Mouse (Mus musculus): ENCODE measurements around the gene Gm5868. TPM values are rescaled to one million over a fixed set of nuclear protein-coding genes. Genes with fewer than 3 reads are reported as not detected.
"Not testable (repeated sequence)": the region's sequence is repeated elsewhere in the genome, so short reads cannot be mapped to it uniquely, and the experiment has no call there.

Gene Gm5868
- polyA plus RNA-seq, 1 experiment = not detected

- H3K4me3 ChIP-seq (ENCODE audit: extremely low read depth, insufficient read depth, insufficient read length) = no peak overlapping the region
- no peaks in the 10 kb centered on the region for H3K4me1 ChIP-seq (ENCODE audit: control insufficient read depth, insufficient read depth, insufficient read length)
- no peak for TF ChIP-seq CTCF (IDR thresholded peaks at IDR 0.05; ENCODE audit: extremely low read depth, insufficient read depth, insufficient read length, insufficient replicate concordance)
- TF ChIP-seq POLR2A (IDR thresholded peaks at IDR 0.05; ENCODE audit: low read depth, low read length) = no peak
- H3K36me3 ChIP-seq (ENCODE audit: control insufficient read depth, insufficient read depth, low read length) = no peaks in the 10 kb centered on the region
- H3K27me3 ChIP-seq (ENCODE audit: control insufficient read depth, insufficient read depth, low read length) = no peaks in the 10 kb centered on the region
- 89% methylated on average over 4 of the region's 4 CpGs for WGBS
- no peak overlapping the region for H3K27ac ChIP-seq (ENCODE audit: insufficient read depth, low read length)
- DNase-seq (ENCODE audit: low read depth in 1 of 2, low spot score in 2 of 2) = no peak
These were observed 15.8 kb upstream of the Gm5868 start for GRCm38 (mm10) chr5:72603138-72603537.

DNA sequence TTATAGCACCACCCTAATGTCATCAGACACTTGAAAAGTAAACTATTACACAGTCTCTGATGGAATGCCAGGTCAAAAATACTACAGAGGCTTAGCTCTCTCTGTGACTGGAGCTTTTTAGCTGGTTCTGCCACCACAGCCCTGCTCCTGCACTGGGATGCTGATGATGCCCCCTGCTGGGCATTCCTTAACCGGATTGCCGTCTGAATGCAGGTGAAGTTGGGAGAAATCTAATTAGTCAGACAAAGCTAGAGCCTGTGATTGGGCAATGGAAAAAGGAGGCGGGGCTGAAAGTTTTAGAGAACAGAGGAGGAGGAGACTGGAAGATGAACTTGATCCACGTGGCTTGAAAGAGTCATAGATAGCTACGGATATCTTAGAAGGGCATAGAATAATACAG lies 13.7 kb upstream of the Gm5868 start:
- Histone ChIP-seq H3K4me1 (ENCODE audit: control insufficient read depth, insufficient read depth, insufficient read length) (no peaks in the 10 kb centered on the region), H3K27me3 (ENCODE audit: control insufficient read depth, insufficient read depth, low read length) (no peaks in the 10 kb centered on the region), H3K27ac (ENCODE audit: insufficient read depth, low read length) (no peak overlapping the region), H3K36me3 (ENCODE audit: control insufficient read depth, insufficient read depth, low read length) (no peaks in the 10 kb centered on the region), H3K4me3 (ENCODE audit: extremely low read depth, insufficient read depth, insufficient read length) (no peak overlapping the region)
- TF ChIP-seq POLR2A (IDR thresholded peaks at IDR 0.05; ENCODE audit: low read depth, low read length) (no peak), CTCF (IDR thresholded peaks at IDR 0.05; ENCODE audit: extremely low read depth, insufficient read depth, insufficient read length, insufficient replicate concordance) (peak; percentile 26; the same call in 1 of the 2 replicates)
- peak in 1 of 2 experiments; percentile 28 for DNase-seq (ENCODE audit: low read depth in 1 of 2, low spot score in 2 of 2)
- WGBS = 14% methylated on average over 5 of the region's 5 CpGs

GRCm38 (mm10) chr5:72586667-72587191 lies 622 bp downstream of the Gm5868 start:
- not testable (repeated sequence) for H3K4me3 ChIP-seq (ENCODE audit: extremely low read depth, insufficient read depth, insufficient read length); H3K27me3 ChIP-seq (ENCODE audit: control insufficient read depth, insufficient read depth, low read length); H3K4me1 ChIP-seq (ENCODE audit: control insufficient read depth, insufficient read depth, insufficient read length); DNase-seq (ENCODE audit: low read depth in 1 of 2, low spot score in 2 of 2); H3K27ac ChIP-seq (ENCODE audit: insufficient read depth, low read length); H3K36me3 ChIP-seq (ENCODE audit: control insufficient read depth, insufficient read depth, low read length)
- 51% methylated on average over 25 of the region's 25 CpGs for WGBS

DNA sequence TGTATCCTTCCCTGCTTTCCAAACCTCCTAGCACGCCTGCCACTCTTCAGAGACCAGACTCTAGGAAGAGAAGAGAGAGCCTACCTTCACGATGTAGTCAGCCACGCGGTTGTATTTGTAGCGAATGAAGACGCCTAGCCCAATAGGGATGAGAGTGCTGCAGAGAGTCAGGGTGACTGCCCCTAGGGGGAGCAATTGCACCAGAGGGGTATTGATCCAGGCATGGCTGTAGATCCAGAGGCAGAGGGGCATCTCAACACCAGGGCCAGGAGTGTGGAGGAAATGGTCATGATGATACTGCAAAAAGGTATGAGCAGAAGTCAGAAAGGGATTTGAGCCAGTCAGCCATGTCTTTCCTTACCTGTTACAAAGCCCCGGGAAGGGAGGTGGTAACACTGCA lies 1.2 kb downstream of the Gm5868 start:
- WGBS = 50% methylated on average over 7 of the region's 7 CpGs
- not testable (repeated sequence) for H3K4me3 ChIP-seq (ENCODE audit: extremely low read depth, insufficient read depth, insufficient read length); DNase-seq (ENCODE audit: low read depth in 1 of 2, low spot score in 2 of 2); H3K27ac ChIP-seq (ENCODE audit: insufficient read depth, low read length); H3K36me3 ChIP-seq (ENCODE audit: control insufficient read depth, insufficient read depth, low read length); H3K27me3 ChIP-seq (ENCODE audit: control insufficient read depth, insufficient read depth, low read length); H3K4me1 ChIP-seq (ENCODE audit: control insufficient read depth, insufficient read depth, insufficient read length)

- H3K4me3 ChIP-seq (ENCODE audit: extremely low read depth, insufficient read depth, insufficient read length) = peak within 1 kb of the TSS; percentile 49; the same call in 1 of the 2 replicates
- not testable (repeated sequence) for DNase-seq (ENCODE audit: low read depth in 1 of 2, low spot score in 2 of 2); H3K27ac ChIP-seq (ENCODE audit: insufficient read depth, low read length); H3K36me3 ChIP-seq (ENCODE audit: control insufficient read depth, insufficient read depth, low read length); H3K4me1 ChIP-seq (ENCODE audit: control insufficient read depth, insufficient read depth, insufficient read length); H3K27me3 ChIP-seq (ENCODE audit: control insufficient read depth, insufficient read depth, low read length)
- 21% methylated on average over 19 of the region's 21 CpGs for WGBS
These were observed 6.4 kb downstream of the Gm5868 start, which contains the start of gene Zar1 for GRCm38 (mm10) chr5:72580970-72581332. TSS of gene Zar1 (minus strand) at chr5:72581254.

DNA sequence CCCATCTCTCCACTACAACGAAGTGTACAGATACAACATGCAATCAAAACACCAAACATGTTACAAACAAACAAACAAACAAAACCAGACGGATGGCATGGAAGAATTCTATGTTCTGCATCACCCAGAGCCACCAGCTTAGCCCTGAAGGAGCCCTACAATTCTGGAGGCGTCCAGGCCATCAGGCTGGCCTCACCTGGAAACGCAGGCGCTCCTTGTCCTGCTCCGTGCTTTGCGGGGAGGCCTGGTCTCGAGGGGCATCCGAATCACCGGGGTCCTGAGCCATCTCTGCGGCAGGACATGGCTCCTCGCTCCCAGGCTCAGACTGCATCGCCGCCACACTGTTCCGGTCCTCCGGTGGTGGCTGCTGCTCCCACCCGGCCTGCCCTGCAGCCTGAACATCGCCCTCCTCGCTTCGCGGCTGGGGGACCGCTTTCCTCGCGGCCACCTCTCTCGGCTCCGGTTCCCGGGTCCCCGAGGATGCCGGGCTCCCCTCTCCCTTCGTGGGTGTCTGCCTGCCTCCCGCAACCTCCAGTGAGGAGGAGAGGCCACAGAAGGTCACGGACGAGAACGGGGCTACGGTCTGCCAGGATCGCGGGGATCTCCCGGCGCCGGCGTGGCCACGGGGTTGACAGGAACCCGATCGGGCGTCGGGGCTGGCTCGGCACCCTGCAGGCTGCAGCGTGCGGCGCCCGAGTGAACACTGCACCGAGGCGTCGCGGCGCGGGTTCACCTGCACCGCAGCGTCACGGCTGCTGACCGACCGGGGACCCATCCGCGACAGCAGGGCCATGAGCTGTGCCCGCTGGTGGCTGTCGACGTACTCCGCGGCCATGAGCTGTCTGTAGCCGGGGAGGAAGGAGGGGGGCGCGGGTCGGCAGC lies 7.0 kb downstream of the Gm5868 start:
- H3K4me1 ChIP-seq (ENCODE audit: control insufficient read depth, insufficient read depth, insufficient read length); H3K27ac ChIP-seq (ENCODE audit: insufficient read depth, low read length); H3K27me3 ChIP-seq (ENCODE audit: control insufficient read depth, insufficient read depth, low read length); H3K36me3 ChIP-seq (ENCODE audit: control insufficient read depth, insufficient read depth, low read length); DNase-seq (ENCODE audit: low read depth in 1 of 2, low spot score in 2 of 2): not testable (repeated sequence)
- H3K4me3 ChIP-seq (ENCODE audit: extremely low read depth, insufficient read depth, insufficient read length) = peak overlapping the region; percentile 49; the same call in 1 of the 2 replicates
- 8% methylated on average over 64 of the region's 73 CpGs for WGBS

GRCm38 (mm10) chr5:72579599-72579998 lies 7.8 kb downstream of the Gm5868 start:
- not testable (repeated sequence) for DNase-seq (ENCODE audit: low read depth in 1 of 2, low spot score in 2 of 2); H3K36me3 ChIP-seq (ENCODE audit: control insufficient read depth, insufficient read depth, low read length); H3K4me3 ChIP-seq (ENCODE audit: extremely low read depth, insufficient read depth, insufficient read length); H3K27ac ChIP-seq (ENCODE audit: insufficient read depth, low read length); H3K4me1 ChIP-seq (ENCODE audit: control insufficient read depth, insufficient read depth, insufficient read length); H3K27me3 ChIP-seq (ENCODE audit: control insufficient read depth, insufficient read depth, low read length)
- WGBS = 74% methylated on average over 10 of the region's 10 CpGs
